Mouse (Mus musculus): Measurements from ENCODE around the gene Gpsm1.

The Gpsm1 gene

GRCm38 (mm10) chr2:26311936-26312335, 3.4 kb upstream of the Gpsm1 start:
- no peak for DNase-seq (ENCODE audit: low spot score in 2 of 2)

- no peak for DNase-seq (ENCODE audit: low spot score in 2 of 2)
Measured at GRCm38 (mm10) chr2:26312812-26313211, 2.5 kb upstream of the Gpsm1 start.

GRCm38 (mm10) chr2:26313394-26313793, 1.9 kb upstream of the Gpsm1 start:
- no peak for DNase-seq (ENCODE audit: low spot score in 2 of 2)

GRCm38 (mm10) chr2:26314281-26315071, 839 bp upstream of the Gpsm1 start:
- DNase-seq (ENCODE audit: low spot score in 2 of 2), result no peak

GRCm38 (mm10) chr2:26315925-26316311, 603 bp downstream of the Gpsm1 start:
- no peak for DNase-seq (ENCODE audit: low spot score in 2 of 2)

GRCm38 (mm10) chr2:26316576-26317246, 1.4 kb downstream of the Gpsm1 start:
- DNase-seq (ENCODE audit: low spot score in 2 of 2), result no peak

- no peak for DNase-seq (ENCODE audit: low spot score in 2 of 2)
Measured at GRCm38 (mm10) chr2:26317371-26317770, 2.1 kb downstream of the Gpsm1 start.

- DNase-seq (ENCODE audit: low spot score in 2 of 2), result no peak
Measured at GRCm38 (mm10) chr2:26317991-26318672, 2.8 kb downstream of the Gpsm1 start.

GRCm38 (mm10) chr2:26319109-26319508, 3.8 kb downstream of the Gpsm1 start:
- no peak for DNase-seq (ENCODE audit: low spot score in 2 of 2)

- DNase-seq (ENCODE audit: low spot score in 2 of 2), result no peak
Measured at GRCm38 (mm10) chr2:26319519-26320244, 4.4 kb downstream of the Gpsm1 start.

- no peak for DNase-seq (ENCODE audit: low spot score in 2 of 2)
Measured at GRCm38 (mm10) chr2:26320245-26321185, 5.2 kb downstream of the Gpsm1 start.

GRCm38 (mm10) chr2:26323589-26324325, 8.4 kb downstream of the Gpsm1 start:
- DNase-seq (ENCODE audit: low spot score in 2 of 2), result no peak

- DNase-seq (ENCODE audit: low spot score in 2 of 2), result no peak
Measured at GRCm38 (mm10) chr2:26324917-26325316, 9.6 kb downstream of the Gpsm1 start.

GRCm38 (mm10) chr2:26325386-26326181, 10.3 kb downstream of the Gpsm1 start:
- DNase-seq (ENCODE audit: low spot score in 2 of 2), result peak; percentile 45 to 82

GRCm38 (mm10) chr2:26327852-26328251, 12.5 kb downstream of the Gpsm1 start:
- DNase-seq (ENCODE audit: low spot score in 2 of 2), result no peak

GRCm38 (mm10) chr2:26329402-26329801, 14.1 kb downstream of the Gpsm1 start:
- DNase-seq (ENCODE audit: low spot score in 2 of 2), result no peak

- DNase-seq (ENCODE audit: low spot score in 2 of 2), result no peak
Measured at GRCm38 (mm10) chr2:26330056-26330468, 14.7 kb downstream of the Gpsm1 start.

GRCm38 (mm10) chr2:26330702-26331101, 15.4 kb downstream of the Gpsm1 start:
- DNase-seq (ENCODE audit: low spot score in 2 of 2), result no peak

All from spleen, postnatal 4 days (tissue).